Mouse (Mus musculus) limb, embryonic 14.5 days (tissue): ENCODE measurements around the gene Syt9. TPM values are rescaled to one million over a fixed set of nuclear protein-coding genes. Genes with fewer than 3 reads are reported as not detected.
A peak's percentile ranks its signal among the peaks of the same experiment; 100 is the strongest.

Experiments
- ATAC-seq: fragments of 200-750 bp; cut with Nextera tagmentation; 2 replicates; pipeline ENCODE4 v1.8.0; 2017; ENCODE audit warnings: low read depth, moderate number of reproducible peaks, moderate TSS enrichment; ENCODE audit not compliant: low FRiP score
- DNase-seq: peaks from one replicate; pipeline ENCODE4 v3.0.0-alpha.2; 2015; ENCODE audit warnings: low spot score
- H3K27ac ChIP-seq: fragments of 300-500 bp; sonication (generic); replicated peaks from 2 replicates; pipeline ENCODE4 v1.5.1; 2014; ENCODE audit warnings: low read depth, mild to moderate bottlenecking, low read length, moderate library complexity, mixed read lengths
- H3K27me3 ChIP-seq: fragments of 300-500 bp; sonication (generic); 2 replicates; pipeline ENCODE4 v1.6.1; 2014; ENCODE audit warnings: low read length, mixed read lengths; ENCODE audit not compliant: control insufficient read depth, insufficient read depth
- H3K36me3 ChIP-seq: fragments of 300-500 bp; sonication (generic); 2 replicates; pipeline ENCODE4 v1.6.1; 2014; ENCODE audit warnings: mild to moderate bottlenecking, low read length, moderate library complexity, mixed read lengths; ENCODE audit not compliant: control insufficient read depth, insufficient read depth
- H3K4me1 ChIP-seq: fragments of 300-500 bp; sonication (generic); 2 replicates; pipeline ENCODE4 v1.6.1; 2014; ENCODE audit warnings: antibody characterized with exemption, low read length, mixed read lengths; ENCODE audit not compliant: control insufficient read depth, insufficient read depth
- H3K4me2 ChIP-seq: fragments of 300-500 bp; sonication (generic); replicated peaks from 2 replicates; pipeline ENCODE4 v1.6.1; 2014; ENCODE audit warnings: low read depth, mild to moderate bottlenecking, low read length, moderate library complexity; ENCODE audit not compliant: severe bottlenecking
- H3K4me3 ChIP-seq: fragments of 300-500 bp; sonication (generic); replicated peaks from 2 replicates; pipeline ENCODE4 v1.5.1; 2014; ENCODE audit warnings: low read length
- H3K9ac ChIP-seq: fragments of 300-500 bp; sonication (generic); 2 replicates; pipeline ENCODE4 v1.6.1; 2014; ENCODE audit warnings: mild to moderate bottlenecking, low read depth, low read length, moderate library complexity; ENCODE audit not compliant: severe bottlenecking
- H3K9me3 ChIP-seq: fragments of 300-500 bp; sonication (generic); 2 replicates; pipeline ENCODE4 v1.6.1; 2016; ENCODE audit warnings: low read length; ENCODE audit not compliant: control insufficient read depth
- POLR2A ChIP-seq: fragments of 200-500 bp; IDR thresholded peaks from 2 replicates; pipeline ENCODE4 v1.8.0; 2012; ENCODE audit warnings: inconsistent platforms, mild to moderate bottlenecking, moderate library complexity, borderline replicate concordance; ENCODE audit not compliant: insufficient read depth, insufficient read length; ENCODE audit errors: extremely low read depth
- WGBS: fragments of 180-500 bp; shearing (Covaris S2); extraction: QIAGEN DNeasy Blood & Tissue Kit; methylation state at CpG from one replicate; pipeline ENCODE4 v1.1.7; 2014; 5-methylcytosine and 5-hydroxymethylcytosine counted together
- polyA plus RNA-seq, 2 experiments: library from polyadenylated mRNA; depleted of rRNA in 1 of 2; stranded (reverse) in 1 of 2; unstranded in 1 of 2; fragments of >200 nt; fragmentation: Nextera tagmentation in 1 of 2; extraction: Ambion mirVana in 1 of 2; gene quantifications; 2 replicates each; pipeline versions ENCODE4 v1.2.1 to v1.2.3; 2012 to 2014

Syt9 gene
- polyA plus RNA-seq, 2 experiments, result 3.9 to 4.3 TPM

DNA sequence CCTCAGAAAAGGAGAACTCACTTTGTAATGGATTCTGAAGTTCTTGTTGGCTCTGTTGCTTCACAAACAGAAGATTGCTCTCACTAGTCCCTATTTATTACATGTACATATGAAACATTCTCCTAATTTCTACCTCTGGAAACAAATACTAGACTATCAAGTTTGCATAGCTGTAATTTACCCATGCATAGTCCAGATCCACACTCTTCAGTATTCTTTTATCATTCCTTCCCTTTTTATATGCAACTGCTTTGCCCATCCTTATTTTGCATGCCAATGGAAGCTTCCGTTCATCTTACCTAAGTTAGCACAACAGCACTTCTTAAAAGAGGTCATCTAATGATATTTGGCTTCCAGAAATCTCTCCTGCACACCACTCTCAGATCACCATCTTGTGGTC is 21.3 kb upstream of the Syt9 start:
- DNase-seq, result no peak
- Histone ChIP-seq H3K4me1 (no peaks in the 10 kb centered on the region), H3K9ac (no peak overlapping the region), H3K27ac (no peak overlapping the region), H3K4me2 (no peak overlapping the region), H3K27me3 (no peaks in the 10 kb centered on the region), H3K9me3 (no peaks in the 10 kb centered on the region), H3K4me3 (no peak overlapping the region), H3K36me3 (no peaks in the 10 kb centered on the region)
- TF ChIP-seq POLR2A, result no peak
- WGBS, result 78% methylated on average over 1 of the region's 1 CpGs
- ATAC-seq, result no peak

DNA sequence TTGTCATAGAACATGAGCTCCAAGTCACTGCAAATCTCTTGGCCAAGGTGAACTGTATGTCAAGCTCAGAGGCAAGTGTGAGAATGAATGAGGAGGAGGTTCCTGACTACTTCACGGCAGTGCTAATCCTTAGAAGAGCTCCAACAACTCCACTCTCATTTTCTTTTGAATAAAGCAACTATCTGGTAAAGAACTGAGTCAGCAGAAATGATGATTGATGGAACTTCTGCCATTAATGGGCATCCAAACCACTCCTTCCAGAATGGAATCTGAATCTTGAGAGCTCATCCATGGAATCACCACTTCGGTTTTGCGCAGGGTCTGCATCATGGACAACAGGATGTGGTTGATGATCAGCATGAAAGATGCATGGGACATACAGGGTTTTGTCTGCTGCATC is 8.4 kb upstream of the Syt9 start:
- Histone ChIP-seq H3K36me3 (no peaks in the 10 kb centered on the region), H3K4me2 (no peak overlapping the region), H3K27ac (no peak overlapping the region), H3K9me3 (no peaks in the 10 kb centered on the region), H3K27me3 (no peaks in the 10 kb centered on the region), H3K9ac (no peak overlapping the region), H3K4me1 (no peaks in the 10 kb centered on the region), H3K4me3 (no peak overlapping the region)
- no peak for TF ChIP-seq POLR2A
- ATAC-seq (no peak), DNase-seq (no peak)
- WGBS, result 88% methylated on average over 3 of the region's 3 CpGs

GRCm38 (mm10) chr7:107362634-107363033 is 7.9 kb upstream of the Syt9 start:
- WGBS, result 81% methylated on average over 3 of the region's 3 CpGs
- H3K27me3 ChIP-seq, result no peaks in the 10 kb centered on the region

GRCm38 (mm10) chr7:107371126-107371920 is 795 bp downstream of the Syt9 start:
- H3K9me3 ChIP-seq, result no peaks in the 10 kb centered on the region
- ATAC-seq (peak; percentile 36; the same call in 1 of the 2 replicates), DNase-seq (no peak)
- H3K4me2 ChIP-seq, result peak overlapping the region; percentile 98
- 3% methylated on average over 29 of the region's 45 CpGs for WGBS
- TF ChIP-seq POLR2A, result no peak
- H3K36me3 ChIP-seq, result no peaks in the 10 kb centered on the region
- no peaks in the 10 kb centered on the region; the same call in 1 of the 2 replicates for H3K4me1 ChIP-seq
- peak overlapping the region; percentile 64 for H3K9ac ChIP-seq
- H3K4me3 ChIP-seq, result peak overlapping the region; percentile 70
- H3K27me3 ChIP-seq, result peaks cover 38% of the 10 kb centered on the region
- H3K27ac ChIP-seq, result no peak overlapping the region

More at GRCm38 (mm10) chr7:107362634-107363033, 7.9 kb upstream of the Syt9 start:
- no peak for ATAC-seq
- TF ChIP-seq POLR2A, result no peak
- H3K9ac ChIP-seq, result no peak overlapping the region
- H3K9me3 ChIP-seq, result no peaks in the 10 kb centered on the region
- H3K27ac ChIP-seq, result no peak overlapping the region
- H3K4me3 ChIP-seq, result no peak overlapping the region
- H3K36me3 ChIP-seq, result no peaks in the 10 kb centered on the region
- no peaks in the 10 kb centered on the region for H3K4me1 ChIP-seq
- no peak overlapping the region for H3K4me2 ChIP-seq
- no peak for DNase-seq

DNA sequence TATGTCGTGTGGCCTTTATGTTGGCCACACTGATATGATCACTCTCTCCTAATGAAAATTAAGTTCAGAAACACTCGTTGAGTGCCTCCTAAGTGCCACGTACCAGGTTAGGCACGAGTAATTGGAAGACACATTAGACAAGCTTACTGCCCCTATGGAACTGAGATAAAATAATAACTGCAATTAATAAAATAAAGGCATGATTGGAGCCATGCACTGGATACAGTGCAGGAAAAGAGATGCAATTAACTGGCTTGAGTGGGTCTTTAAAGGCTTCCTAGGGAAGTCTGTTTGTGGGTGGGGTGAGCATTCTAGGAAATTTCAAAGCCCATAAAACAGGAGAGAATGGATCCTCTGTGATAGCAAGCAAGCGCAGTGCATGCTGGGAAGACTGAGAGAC is 10.0 kb downstream of the Syt9 start:
- Histone ChIP-seq H3K4me3 (no peak overlapping the region), H3K9me3 (no peaks in the 10 kb centered on the region), H3K9ac (no peak overlapping the region), H3K4me1 (no peaks in the 10 kb centered on the region), H3K4me2 (no peak overlapping the region), H3K27ac (no peak overlapping the region), H3K27me3 (no peaks in the 10 kb centered on the region), H3K36me3 (no peaks in the 10 kb centered on the region)
- ATAC-seq (no peak), DNase-seq (no peak)
- WGBS, result 83% methylated on average over 5 of the region's 5 CpGs
- no peak for TF ChIP-seq POLR2A
